Mouse (Mus musculus): ENCODE measurements around the gene Sgk1.

Gene Sgk1

GRCm38 (mm10) chr10:21882184-21883081 is at the start of gene Sgk1:
Sgk1 (plus strand) TSS chr10:21882184.
- DNase-seq (ENCODE audit: low spot score): no peak

GRCm38 (mm10) chr10:21832282-21832681 is 49.7 kb upstream of the Sgk1 start:
- DNase-seq (ENCODE audit: low spot score): no peak

- no peak for DNase-seq (ENCODE audit: low spot score)
These were observed 48.2 kb upstream of the Sgk1 start for GRCm38 (mm10) chr10:21833757-21834156.

GRCm38 (mm10) chr10:21835077-21835476 is 46.9 kb upstream of the Sgk1 start:
- DNase-seq (ENCODE audit: low spot score): no peak

GRCm38 (mm10) chr10:21839248-21840155 is 42.5 kb upstream of the Sgk1 start:
- peak; percentile 51 for DNase-seq (ENCODE audit: low spot score)

GRCm38 (mm10) chr10:21843326-21843725 is 38.7 kb upstream of the Sgk1 start:
- DNase-seq (ENCODE audit: low spot score): no peak

GRCm38 (mm10) chr10:21843861-21844260 is 38.1 kb upstream of the Sgk1 start:
- no peak for DNase-seq (ENCODE audit: low spot score)

- DNase-seq (ENCODE audit: low spot score): no peak
These were observed 37.6 kb upstream of the Sgk1 start for GRCm38 (mm10) chr10:21844391-21844790.

- DNase-seq (ENCODE audit: low spot score): no peak
These were observed 36.2 kb upstream of the Sgk1 start for GRCm38 (mm10) chr10:21845601-21846282.

- no peak for DNase-seq (ENCODE audit: low spot score)
These were observed 35.6 kb upstream of the Sgk1 start for GRCm38 (mm10) chr10:21846366-21846765.

- no peak for DNase-seq (ENCODE audit: low spot score)
These were observed 34.8 kb upstream of the Sgk1 start for GRCm38 (mm10) chr10:21847026-21847820.

- no peak for DNase-seq (ENCODE audit: low spot score)
These were observed 33.9 kb upstream of the Sgk1 start for GRCm38 (mm10) chr10:21847931-21848670.

- no peak for DNase-seq (ENCODE audit: low spot score)
These were observed 32.7 kb upstream of the Sgk1 start for GRCm38 (mm10) chr10:21849251-21849650.

- DNase-seq (ENCODE audit: low spot score): no peak
These were observed 31.7 kb upstream of the Sgk1 start for GRCm38 (mm10) chr10:21850330-21850729.

GRCm38 (mm10) chr10:21853122-21853521 is 28.9 kb upstream of the Sgk1 start:
- DNase-seq (ENCODE audit: low spot score): no peak

- no peak for DNase-seq (ENCODE audit: low spot score)
These were observed 28.2 kb upstream of the Sgk1 start for GRCm38 (mm10) chr10:21853566-21854328.

GRCm38 (mm10) chr10:21855338-21855737 is 26.6 kb upstream of the Sgk1 start:
- no peak for DNase-seq (ENCODE audit: low spot score)

GRCm38 (mm10) chr10:21857676-21858075 is 24.3 kb upstream of the Sgk1 start:
- DNase-seq (ENCODE audit: low spot score): no peak

GRCm38 (mm10) chr10:21858437-21858974 is 23.5 kb upstream of the Sgk1 start:
- no peak for DNase-seq (ENCODE audit: low spot score)

GRCm38 (mm10) chr10:21866504-21866903 is 15.5 kb upstream of the Sgk1 start:
- no peak for DNase-seq (ENCODE audit: low spot score)

All from c-Kit-positive CD71-positive TER-119-positive erythroid progenitor cells, embryonic 14.5 days (primary cell).